Mouse (Mus musculus): ENCODE measurements around the gene Tnp1.

Gene Tnp1

DNA sequence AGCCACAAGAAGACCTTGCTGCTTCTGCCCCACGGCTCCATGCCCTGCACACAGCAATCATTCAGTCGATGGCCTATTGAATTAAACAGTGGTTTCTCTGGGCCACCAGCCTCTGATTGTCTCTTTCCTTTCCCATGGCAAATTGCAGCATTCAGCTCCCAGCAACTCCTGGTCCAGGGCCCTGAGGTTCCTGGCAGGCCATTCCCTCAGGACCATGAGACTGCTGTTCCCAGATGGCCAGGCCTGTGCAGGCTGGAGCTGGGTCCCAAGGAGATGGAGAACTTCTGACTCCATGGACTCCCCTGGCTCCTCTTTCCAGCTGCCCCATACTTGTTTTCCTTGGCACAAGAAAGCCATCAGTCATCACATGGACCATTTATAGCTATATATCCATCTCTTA lies 10.8 kb downstream of the Tnp1 start:
- DNase-seq: no peak

DNA sequence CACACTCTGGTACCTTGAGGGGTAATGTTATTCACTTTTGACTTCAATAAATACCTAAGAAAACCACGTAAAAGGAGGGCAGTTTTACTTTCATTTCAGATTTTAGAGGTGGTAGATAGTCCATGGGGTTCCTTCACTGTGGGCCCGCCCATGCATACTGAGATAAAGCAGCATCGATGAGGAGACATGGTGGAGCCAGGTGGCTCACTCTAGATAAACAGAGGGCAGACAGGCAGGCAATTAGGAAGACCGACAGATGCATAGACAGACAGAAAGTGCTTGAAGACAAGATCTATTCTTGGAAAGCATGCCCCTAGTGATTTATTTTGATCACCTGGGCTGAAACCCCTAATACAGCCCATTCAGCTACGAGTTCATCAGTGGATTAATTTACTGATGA lies 13.1 kb downstream of the Tnp1 start:
- no peak for DNase-seq

DNA sequence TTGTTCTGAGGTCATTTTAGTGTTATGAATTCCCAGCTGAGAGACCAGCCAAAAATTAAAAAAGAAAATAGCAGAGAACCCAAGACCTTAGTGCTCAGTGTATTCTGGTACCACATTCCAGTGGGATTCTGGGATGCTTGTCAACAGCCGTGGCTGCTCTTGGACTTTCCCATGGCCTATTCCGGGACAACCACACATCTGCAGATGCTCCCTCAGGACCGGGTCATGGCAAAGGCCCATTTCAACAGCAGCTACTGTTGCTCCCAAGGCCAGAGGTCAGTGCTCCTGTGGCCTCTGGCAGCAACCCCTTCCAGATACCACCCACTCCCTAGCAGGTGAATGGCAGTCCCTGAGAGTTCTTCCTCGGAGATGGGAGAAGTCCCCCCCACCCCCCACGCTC lies 13.7 kb downstream of the Tnp1 start:
- DNase-seq: no peak

DNA sequence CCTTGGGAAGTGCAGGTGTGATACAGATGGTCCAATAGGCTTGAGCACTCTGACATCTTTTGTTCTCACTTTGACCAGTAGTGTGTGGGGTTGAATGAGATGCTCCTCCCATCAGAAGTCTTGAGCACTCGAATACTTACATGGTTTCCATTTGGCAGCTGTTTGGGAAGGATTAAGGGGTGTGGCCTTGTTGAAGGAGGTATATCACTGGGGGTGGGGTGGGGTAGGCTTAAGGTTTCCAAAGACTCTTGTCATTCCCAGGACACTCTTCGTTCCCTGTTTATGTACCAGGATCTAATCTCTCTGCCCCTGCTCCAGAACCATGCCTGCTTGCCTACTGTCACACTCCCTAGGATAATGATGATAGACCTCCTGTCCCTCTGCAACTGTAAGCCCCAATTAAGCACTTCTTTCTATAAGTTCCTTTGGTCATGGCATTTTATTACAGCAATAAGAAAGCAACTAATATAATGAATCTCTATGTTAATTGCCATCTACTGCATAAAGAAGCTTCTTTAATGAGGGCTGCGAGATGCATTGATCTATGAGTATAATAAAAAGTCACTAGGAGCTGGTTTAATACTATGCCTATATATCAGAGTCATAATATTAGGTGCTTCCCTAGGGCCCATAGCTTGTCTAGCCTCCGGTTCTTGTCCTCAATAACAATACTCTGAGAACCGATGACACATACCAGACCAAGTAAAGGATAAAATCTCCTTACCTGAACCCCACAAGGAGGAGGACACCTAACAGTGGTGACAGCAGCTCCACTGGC lies 20.8 kb downstream of the Tnp1 start:
- DNase-seq: no peak

DNA sequence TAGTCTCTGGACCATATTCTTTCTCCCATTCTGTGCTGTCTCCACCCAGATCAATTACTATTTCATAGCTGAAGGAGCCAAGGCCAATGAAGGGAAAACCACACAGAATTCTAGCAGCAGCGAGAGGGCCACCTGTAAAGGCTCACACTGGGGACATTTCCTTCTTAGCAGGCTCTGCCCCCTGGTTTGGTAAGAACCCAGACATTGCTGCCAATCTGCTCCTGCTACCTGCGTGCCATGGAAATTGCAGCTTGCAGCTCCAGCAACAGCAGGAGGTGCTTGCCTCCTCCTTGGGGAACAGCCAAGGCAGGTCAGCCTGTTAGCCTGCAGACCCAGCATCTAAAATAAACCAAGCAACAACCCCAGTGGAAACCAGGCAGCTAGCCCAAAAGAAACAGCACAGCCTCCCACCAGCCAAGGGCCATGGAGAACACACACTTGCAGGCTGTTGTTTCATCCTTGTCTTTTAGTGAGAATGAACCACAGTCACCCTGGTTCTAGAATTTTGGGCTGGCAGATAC lies 22.7 kb downstream of the Tnp1 start:
- no peak for DNase-seq

DNA sequence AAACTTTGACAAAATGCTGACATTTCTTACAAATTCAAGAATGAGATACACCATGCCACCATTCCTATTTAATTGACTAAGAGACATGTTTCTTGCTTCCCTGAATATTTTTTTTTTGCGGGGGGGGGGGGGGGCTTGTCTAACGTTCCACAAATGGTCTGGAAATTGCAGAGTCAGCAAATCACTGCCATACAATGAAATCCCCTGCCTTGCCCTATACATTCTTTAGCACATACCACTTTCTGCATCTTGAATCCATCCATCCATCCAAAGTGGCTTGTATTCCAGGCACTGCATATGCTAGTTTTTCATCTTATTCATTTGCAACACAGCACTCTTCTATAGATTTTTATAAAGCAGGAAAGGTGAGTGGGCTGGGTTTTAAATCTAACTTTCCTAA lies 23.5 kb downstream of the Tnp1 start:
- no peak for DNase-seq

DNA sequence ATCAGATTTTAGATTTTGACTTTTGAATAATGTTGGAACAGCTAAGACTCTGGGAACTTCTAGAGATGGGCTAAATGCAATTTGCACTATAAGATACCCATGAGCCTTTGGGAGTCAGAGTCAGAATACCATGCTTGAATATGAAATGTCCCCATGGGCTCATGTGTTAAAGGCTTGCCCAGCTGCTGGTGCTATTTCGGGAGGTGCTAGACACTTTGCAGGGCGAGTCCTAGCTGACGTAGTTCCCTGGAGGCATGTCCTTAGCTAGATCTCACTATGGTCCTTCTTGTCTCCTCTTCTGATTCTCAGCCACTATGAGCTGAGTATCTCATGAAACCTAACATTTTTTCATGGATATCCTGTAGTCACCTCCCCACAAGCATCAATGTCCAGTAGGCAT lies 26.8 kb downstream of the Tnp1 start:
- DNase-seq: no peak

DNA sequence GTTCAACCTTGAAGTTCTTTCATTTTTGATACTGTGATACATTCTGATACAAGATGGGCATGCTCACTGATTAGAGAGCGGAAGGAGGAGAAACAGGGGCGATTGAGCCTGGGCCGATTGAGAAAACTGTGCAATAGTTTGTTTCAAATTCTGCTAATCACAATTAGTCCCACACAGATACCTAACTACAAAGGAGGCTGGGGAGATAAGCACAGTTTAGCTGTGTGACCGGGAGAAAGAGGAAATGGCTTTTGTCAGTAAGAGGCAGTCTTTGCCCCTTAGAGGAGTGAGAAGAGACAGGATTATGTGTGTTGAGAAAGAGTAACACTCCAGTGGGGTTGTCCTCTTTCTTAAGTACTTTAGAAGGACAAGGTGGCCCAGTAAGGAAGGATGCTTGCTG lies 29.0 kb downstream of the Tnp1 start:
- no peak for DNase-seq

DNA sequence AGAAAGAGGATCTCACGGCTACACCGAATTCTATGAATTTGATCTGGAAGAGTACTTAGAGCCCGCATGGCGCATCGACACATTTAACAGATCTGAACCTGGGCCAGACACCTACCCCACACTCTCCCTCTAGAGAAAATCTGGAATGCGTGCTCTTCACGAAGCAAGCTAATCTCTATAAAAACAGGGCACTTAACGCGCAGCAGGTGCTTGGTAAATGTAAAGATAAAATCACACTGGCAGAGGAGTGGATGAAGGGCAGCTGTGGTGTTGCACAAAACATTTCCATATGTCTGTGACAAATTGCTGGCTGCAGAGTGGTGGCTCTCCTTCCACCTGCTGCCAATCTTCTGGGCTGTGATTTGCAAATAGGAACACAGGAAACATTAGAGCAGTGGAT lies 36.8 kb downstream of the Tnp1 start:
- no peak for DNase-seq

DNA sequence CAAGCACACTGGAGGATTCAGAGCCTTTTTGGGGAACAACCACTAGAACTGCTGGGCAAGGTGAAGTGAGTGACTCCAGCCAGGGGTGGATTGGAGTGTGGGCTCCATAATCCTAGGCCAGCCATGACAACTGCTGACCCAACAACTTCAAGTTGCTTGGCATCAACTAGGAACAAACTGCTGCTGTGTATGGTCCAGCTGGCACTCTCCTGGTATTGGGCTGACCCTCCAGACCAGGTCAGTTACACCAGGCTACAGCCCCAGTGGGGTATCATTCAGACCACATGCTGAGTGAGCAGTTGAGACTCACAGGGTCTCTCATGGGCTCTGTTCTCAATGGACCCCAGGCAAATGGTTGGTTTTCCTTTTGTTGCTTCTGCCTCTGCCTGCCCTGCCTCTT lies 41.5 kb downstream of the Tnp1 start:
- DNase-seq: no peak

DNA sequence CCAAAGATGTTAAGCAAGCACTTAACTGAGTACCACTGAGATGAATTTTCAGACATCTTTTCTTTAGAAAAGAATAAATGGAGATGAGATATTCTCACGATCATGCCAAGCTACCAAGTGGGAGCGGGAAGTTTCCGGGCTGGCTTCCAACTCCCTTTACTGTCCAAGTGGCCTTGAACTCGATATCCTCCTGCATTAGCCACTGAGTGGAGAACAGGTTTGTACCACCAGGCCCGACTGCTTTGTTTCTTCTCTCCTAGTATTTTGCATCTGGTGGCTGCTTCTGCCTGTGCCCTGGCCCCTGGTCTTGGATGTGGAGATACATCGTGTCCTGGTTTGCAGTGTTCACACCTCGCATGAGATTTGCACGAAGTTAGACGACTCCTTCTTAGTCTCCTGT lies 45.2 kb downstream of the Tnp1 start:
- DNase-seq: no peak

DNA sequence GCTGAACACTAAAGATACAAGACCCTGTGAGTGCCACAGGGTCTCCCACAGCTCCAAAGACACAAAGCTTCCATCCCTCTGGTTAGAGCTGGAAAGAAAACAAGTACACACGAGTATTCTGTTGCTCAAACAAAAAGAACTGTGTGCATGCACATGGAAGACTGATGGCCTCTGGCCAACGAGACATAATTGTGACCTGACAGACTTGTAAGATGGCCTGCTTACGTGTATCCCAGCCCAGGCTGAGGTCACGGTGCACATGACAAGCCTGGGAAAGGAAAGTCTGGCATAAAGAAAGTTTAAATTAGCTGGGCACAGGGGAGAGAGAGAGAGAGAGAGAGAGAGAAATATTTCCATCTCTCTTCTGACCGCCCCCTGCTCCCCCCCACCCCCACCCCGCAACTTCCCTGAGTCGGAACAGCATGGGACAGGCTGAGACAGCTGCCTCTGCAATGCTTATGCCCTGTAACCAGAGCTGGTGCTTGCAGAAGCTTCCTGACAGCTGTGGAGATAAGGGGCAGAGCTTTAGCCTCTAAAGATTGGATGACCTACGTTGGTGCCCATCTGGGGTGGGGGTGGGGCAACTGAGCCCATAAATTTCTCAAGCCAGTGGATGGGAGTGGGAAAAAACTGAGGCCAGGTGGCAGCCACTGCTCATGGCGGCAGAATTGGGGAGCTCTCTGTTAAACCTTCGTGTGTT lies 46.4 kb downstream of the Tnp1 start:
- no peak for DNase-seq

DNA sequence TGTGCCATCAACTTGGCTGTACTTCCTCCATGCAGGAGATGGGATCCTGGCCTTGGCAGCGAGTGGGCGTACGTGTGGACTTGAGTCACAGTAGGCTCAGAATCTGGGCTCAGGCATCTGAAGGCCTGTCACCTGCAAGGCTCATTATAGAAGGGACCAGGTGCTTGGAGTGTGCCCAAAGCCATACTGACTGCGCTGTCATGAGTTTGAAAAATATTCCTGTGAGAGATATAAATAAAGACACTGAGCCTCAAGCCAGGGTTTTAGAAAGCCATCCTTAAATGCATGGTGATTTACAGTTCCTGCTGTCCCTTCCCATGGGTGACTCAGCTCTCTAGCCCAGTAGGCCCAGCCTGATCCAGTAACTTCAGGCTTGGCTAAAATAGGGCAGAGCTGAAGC lies 49.3 kb downstream of the Tnp1 start:
- no peak for DNase-seq
